Mouse (Mus musculus) C2C12 (cell line): ENCODE data around the gene Hmx1. TPM values are rescaled to one million over a fixed set of nuclear protein-coding genes. Genes with fewer than 3 reads are reported as not detected.

ENCODE experiments used
- H3K27me3 ChIP-seq: one replicate; pipeline ENCODE4 v1.6.1; 2011; ENCODE audit not compliant: control insufficient read depth, insufficient read depth, insufficient read length
- H3K36me3 ChIP-seq: one replicate; pipeline ENCODE4 v1.6.1; 2011; ENCODE audit not compliant: control insufficient read depth, insufficient read depth
- H3K4me3 ChIP-seq: one replicate; pipeline ENCODE4 v1.5.1; 2011; ENCODE audit warnings: mild to moderate bottlenecking, control low read depth; ENCODE audit not compliant: poor library complexity, insufficient read depth, severe bottlenecking
- H3K79me2 ChIP-seq: one replicate; pipeline ENCODE4 v1.6.1; 2011; ENCODE audit not compliant: control insufficient read depth, insufficient read depth
- H3K79me3 ChIP-seq: one replicate; pipeline ENCODE4 v1.6.1; 2011; ENCODE audit warnings: low read depth, control low read depth
- H3ac ChIP-seq: one replicate; pipeline ENCODE3; 2011; ENCODE audit warnings: low read depth; ENCODE audit not compliant: control insufficient read depth, insufficient read length
- CEBPB ChIP-seq: IDR thresholded peaks from one replicate; pipeline ENCODE4 v1.6.1; 2011; ENCODE audit warnings: low read depth, mild to moderate bottlenecking, control low read depth, moderate library complexity
- CTCF ChIP-seq: IDR thresholded peaks from one replicate; pipeline ENCODE4 v1.5.1; 2011; ENCODE audit not compliant: control insufficient read depth, insufficient read depth, insufficient read length
- FOSL1 ChIP-seq: IDR thresholded peaks from one replicate; pipeline ENCODE4 v1.8.0; 2011; ENCODE audit warnings: mild to moderate bottlenecking, low read length; ENCODE audit not compliant: poor library complexity, insufficient read depth, severe bottlenecking
- MAX ChIP-seq: IDR thresholded peaks from one replicate; pipeline ENCODE4 v1.6.1; 2011; ENCODE audit warnings: mild to moderate bottlenecking, control low read depth
- MYOD1 ChIP-seq: IDR thresholded peaks from one replicate; pipeline ENCODE4 v1.6.1; 2011; ENCODE audit warnings: low read depth; ENCODE audit not compliant: control insufficient read depth, insufficient read length
- MYOG ChIP-seq: IDR thresholded peaks from one replicate; pipeline ENCODE4 v1.6.1; 2011; ENCODE audit not compliant: control insufficient read depth, insufficient read length; ENCODE audit errors: extremely low read depth
- USF1 ChIP-seq: IDR thresholded peaks from one replicate; pipeline ENCODE4 v1.6.1; 2011; ENCODE audit warnings: low read depth, mild to moderate bottlenecking, control low read depth, moderate library complexity
- polyA plus RNA-seq: library from polyadenylated mRNA; unstranded; fragments of >200 nt; fragmentation: generic; extraction: Trizol; gene quantifications from one replicate; pipeline ENCODE4 v1.2.1, GENCODE M21; 2012; ENCODE audit warnings: missing spikeins

Hmx1 gene
- polyA plus RNA-seq, 1 experiment = not detected

- Histone ChIP-seq H3ac (no peak overlapping the region), H3K79me3 (no peaks in the 10 kb centered on the region), H3K4me3 (no peak overlapping the region), H3K79me2 (no peaks in the 10 kb centered on the region), H3K27me3 (peaks cover 91% of the 10 kb centered on the region), H3K36me3 (no peaks in the 10 kb centered on the region)
- TF ChIP-seq CTCF = no peak
- TF ChIP-seq FOSL1 = no peak
Observed at GRCm38 (mm10) chr5:35399704-35400320, 10.9 kb downstream of the Hmx1 start.

GRCm38 (mm10) chr5:35401240-35401639, 12.3 kb downstream of the Hmx1 start:
- H3K36me3 ChIP-seq = no peaks in the 10 kb centered on the region

GRCm38 (mm10) chr5:35407411-35407930, 18.6 kb downstream of the Hmx1 start:
- TF ChIP-seq FOSL1 = no peak
- TF ChIP-seq CEBPB = no peak
- no peak for TF ChIP-seq CTCF
- no peak for TF ChIP-seq MAX
- TF ChIP-seq MYOG = no peak
- TF ChIP-seq MYOD1 = no peak
- TF ChIP-seq USF1 = no peak
- Histone ChIP-seq H3K79me2 (no peaks in the 10 kb centered on the region), H3ac (no peak overlapping the region), H3K4me3 (no peak overlapping the region), H3K79me3 (no peaks in the 10 kb centered on the region), H3K36me3 (no peaks in the 10 kb centered on the region), H3K27me3 (peaks cover 80% of the 10 kb centered on the region)

More at GRCm38 (mm10) chr5:35401240-35401639, 12.3 kb downstream of the Hmx1 start:
- peaks cover 92% of the 10 kb centered on the region for H3K27me3 ChIP-seq
- no peak overlapping the region for H3ac ChIP-seq
- no peaks in the 10 kb centered on the region for H3K79me3 ChIP-seq
- TF ChIP-seq CEBPB (no peak), MAX (no peak), USF1 (no peak), MYOG (no peak), CTCF (no peak), FOSL1 (no peak), MYOD1 (no peak)
- H3K79me2 ChIP-seq = no peaks in the 10 kb centered on the region
- no peak overlapping the region for H3K4me3 ChIP-seq

DNA sequence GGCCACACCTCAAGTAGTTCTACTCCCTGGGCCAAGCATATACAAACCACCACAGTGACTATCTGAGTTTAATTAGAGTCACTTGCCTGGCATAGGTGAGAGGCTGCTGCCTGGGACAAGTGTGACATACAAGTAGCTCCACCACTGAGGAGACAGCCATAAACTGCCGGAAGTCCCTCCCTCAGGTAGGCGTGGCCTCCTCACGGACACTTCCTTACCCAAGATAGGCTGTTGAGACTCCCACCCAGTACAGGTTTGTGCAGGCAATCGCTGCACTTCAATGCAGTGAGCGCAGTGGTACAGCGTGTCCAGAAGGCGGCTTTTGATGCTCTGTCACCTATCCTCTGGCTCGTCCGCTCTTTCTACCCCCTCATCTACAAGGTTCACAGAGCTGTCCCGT, 22.1 kb downstream of the Hmx1 start:
- peaks cover 72% of the 10 kb centered on the region for H3K27me3 ChIP-seq
- H3K79me2 ChIP-seq = no peaks in the 10 kb centered on the region
- H3ac ChIP-seq = no peak overlapping the region
- no peaks in the 10 kb centered on the region for H3K79me3 ChIP-seq
- no peaks in the 10 kb centered on the region for H3K36me3 ChIP-seq
- TF ChIP-seq CEBPB (no peak), USF1 (no peak), FOSL1 (no peak), CTCF (no peak), MYOD1 (no peak), MAX (no peak), MYOG (no peak)
- H3K4me3 ChIP-seq = no peak overlapping the region

- Histone ChIP-seq H3K36me3 (no peaks in the 10 kb centered on the region), H3K27me3 (peaks cover 72% of the 10 kb centered on the region), H3ac (no peak overlapping the region), H3K79me3 (no peaks in the 10 kb centered on the region), H3K4me3 (no peak overlapping the region), H3K79me2 (no peaks in the 10 kb centered on the region)
- TF ChIP-seq CTCF (no peak), MAX (no peak), CEBPB (no peak), MYOG (no peak), FOSL1 (no peak), USF1 (no peak), MYOD1 (no peak)
Observed at GRCm38 (mm10) chr5:35412833-35413232, 23.9 kb downstream of the Hmx1 start.

- peaks cover 52% of the 10 kb centered on the region for H3K27me3 ChIP-seq
- H3K36me3 ChIP-seq = no peaks in the 10 kb centered on the region
- TF ChIP-seq MAX (no peak), CEBPB (no peak), CTCF (no peak), MYOG (no peak), MYOD1 (no peak), FOSL1 (no peak), USF1 (no peak)
- no peaks in the 10 kb centered on the region for H3K79me3 ChIP-seq
- no peak overlapping the region for H3K4me3 ChIP-seq
- no peaks in the 10 kb centered on the region for H3K79me2 ChIP-seq
- no peak overlapping the region for H3ac ChIP-seq
Observed at GRCm38 (mm10) chr5:35417707-35418106, 28.8 kb downstream of the Hmx1 start.
